Mouse (Mus musculus): ENCODE measurements around the gene Aebp1. TPM values are rescaled to one million over a fixed set of nuclear protein-coding genes. Genes with fewer than 3 reads are reported as not detected.
A peak's percentile ranks its signal among the peaks of the same experiment; 100 is the strongest.

Gene Aebp1
- polyA plus RNA-seq (2012), result not detected in 2 replicates

GRCm38 (mm10) chr11:5861678-5862393 is at the start of gene Aebp1:
Gene Aebp1 (plus strand): TSS chr11:5861947.
- no peak for TF ChIP-seq GATA1 (IDR thresholded peaks at IDR 0.05; ENCODE audit: low read length)

- no peak for TF ChIP-seq GATA1 (IDR thresholded peaks at IDR 0.05; ENCODE audit: low read length)
These were observed 48.4 kb upstream of the Aebp1 start for GRCm38 (mm10) chr11:5813381-5813780.

GRCm38 (mm10) chr11:5819223-5819622 is 42.5 kb upstream of the Aebp1 start:
- no peak for TF ChIP-seq GATA1 (IDR thresholded peaks at IDR 0.05; ENCODE audit: low read length)

GRCm38 (mm10) chr11:5825432-5825831 is 36.3 kb upstream of the Aebp1 start:
- TF ChIP-seq GATA1 (IDR thresholded peaks at IDR 0.05; ENCODE audit: low read length), result no peak

GRCm38 (mm10) chr11:5827931-5828330 is 33.8 kb upstream of the Aebp1 start:
- TF ChIP-seq GATA1 (IDR thresholded peaks at IDR 0.05; ENCODE audit: low read length), result peak; percentile 37

GRCm38 (mm10) chr11:5828509-5829191 is 33.1 kb upstream of the Aebp1 start:
- no peak for TF ChIP-seq GATA1 (IDR thresholded peaks at IDR 0.05; ENCODE audit: low read length)

GRCm38 (mm10) chr11:5829327-5829726 is 32.4 kb upstream of the Aebp1 start:
- TF ChIP-seq GATA1 (IDR thresholded peaks at IDR 0.05; ENCODE audit: low read length), result no peak

GRCm38 (mm10) chr11:5834506-5834905 is 27.2 kb upstream of the Aebp1 start:
- no peak for TF ChIP-seq GATA1 (IDR thresholded peaks at IDR 0.05; ENCODE audit: low read length)

- no peak for TF ChIP-seq GATA1 (IDR thresholded peaks at IDR 0.05; ENCODE audit: low read length)
These were observed 26.7 kb upstream of the Aebp1 start for GRCm38 (mm10) chr11:5835057-5835456.

- no peak for TF ChIP-seq GATA1 (IDR thresholded peaks at IDR 0.05; ENCODE audit: low read length)
These were observed 25.6 kb upstream of the Aebp1 start for GRCm38 (mm10) chr11:5836126-5836525.

GRCm38 (mm10) chr11:5837251-5838246 is 24.2 kb upstream of the Aebp1 start, which contains the start of gene Polm:
Gene Polm (minus strand): TSS chr11:5838016.
- no peak for TF ChIP-seq GATA1 (IDR thresholded peaks at IDR 0.05; ENCODE audit: low read length)

GRCm38 (mm10) chr11:5840346-5840745 is 21.4 kb upstream of the Aebp1 start:
- TF ChIP-seq GATA1 (IDR thresholded peaks at IDR 0.05; ENCODE audit: low read length), result no peak

- no peak for TF ChIP-seq GATA1 (IDR thresholded peaks at IDR 0.05; ENCODE audit: low read length)
These were observed 20.0 kb upstream of the Aebp1 start for GRCm38 (mm10) chr11:5841751-5842150.

- TF ChIP-seq GATA1 (IDR thresholded peaks at IDR 0.05; ENCODE audit: low read length), result no peak
These were observed 18.6 kb upstream of the Aebp1 start for GRCm38 (mm10) chr11:5843131-5843530.

- TF ChIP-seq GATA1 (IDR thresholded peaks at IDR 0.05; ENCODE audit: low read length), result no peak
These were observed 15.0 kb upstream of the Aebp1 start for GRCm38 (mm10) chr11:5846639-5847345.
